Mouse (Mus musculus): ENCODE results near the gene Chrdl2.
A peak's percentile ranks its signal among the peaks of the same experiment; 100 is the strongest.

- no peak for TF ChIP-seq POLR2A (IDR thresholded peaks at IDR 0.05; ENCODE audit: extremely low read depth, insufficient read depth, low read length)
- peak; percentile 63; the same call in 1 of the 2 replicates for TF ChIP-seq CTCF (IDR thresholded peaks at IDR 0.05; ENCODE audit: low read depth, low read length)
Measured at GRCm38 (mm10) chr7:100003781-100004180, 2.2 kb upstream of the Chrdl2 start.

All from liver, adult 2 months (tissue).